8 mouse cellular contexts compared by ENCODE assay signal in genomic region chr14:24762468-24763274, GRCm38 (mm10).
DNase-seq lines count a peak whose midpoint lies in the region; ATAC-seq and TF ChIP-seq lines count a peak whose summit lies in the region.

No protein-coding gene starts in this region.

- H3K4me1 ChIP-seq in embryonic facial prominence, embryonic 10.5 days = peaks cover 36% of the 10 kb centered on the region
- H3K4me1 ChIP-seq in intestine, embryonic 14.5 days (replicated peaks; ENCODE audit: control insufficient read depth, insufficient read depth, low read length) = no peaks in the 10 kb centered on the region; the same call in 1 of the 2 replicates
- H3K4me1 ChIP-seq in neural tube, embryonic 12.5 days = peaks cover 46% of the 10 kb centered on the region
- no peaks in the 10 kb centered on the region; the same call in 1 of the 2 replicates for H3K4me1 ChIP-seq in cerebellum, adult 2 months (ENCODE audit: control insufficient read depth, insufficient read depth, low read length)

- TF ChIP-seq POLR2A in cerebellum, adult 2 months (IDR thresholded peaks at IDR 0.05; ENCODE audit: borderline replicate concordance, insufficient read depth, low read length) = no peak

- 13% methylated on average over 7 of the region's 7 CpGs for WGBS in embryonic facial prominence, embryonic 10.5 days
- WGBS in intestine, embryonic 14.5 days = 13% methylated on average over 7 of the region's 7 CpGs
- WGBS in neural tube, embryonic 12.5 days = 15% methylated on average over 7 of the region's 7 CpGs
- WGBS in cerebellum, adult 2 months = 73% methylated on average over 7 of the region's 7 CpGs

- DNase-seq in kidney, postnatal 4 days = peak; percentile 55 to 58
- DNase-seq in kidney, postnatal 14 days = no peak
- peak; percentile 52 for DNase-seq in embryonic facial prominence, embryonic 10.5 days (ENCODE audit: low spot score)
- peak; percentile 70 for DNase-seq in intestine, embryonic 14.5 days (ENCODE audit: low spot score)
- DNase-seq in ovary, postnatal 14 days (ENCODE audit: low spot score) = no peak
- no peak for DNase-seq in gastrocnemius, postnatal 10 days
- no peak for DNase-seq in cerebellum, adult 2 months

- H3K9ac ChIP-seq in intestine, embryonic 14.5 days (ENCODE audit: low read length) = no peak overlapping the region
- no peak overlapping the region for H3K9ac ChIP-seq in neural tube, embryonic 12.5 days

- no peak overlapping the region for H3K4me2 ChIP-seq in intestine, embryonic 14.5 days (ENCODE audit: low read length)
- no peak overlapping the region for H3K4me2 ChIP-seq in neural tube, embryonic 12.5 days (replicated peaks)

- no peaks in the 10 kb centered on the region for H3K27me3 ChIP-seq in embryonic facial prominence, embryonic 10.5 days (replicated peaks; ENCODE audit: low read depth, poor library complexity, severe bottlenecking)
- H3K27me3 ChIP-seq in intestine, embryonic 14.5 days (replicated peaks; ENCODE audit: control insufficient read depth, insufficient read depth, low read length) = no peaks in the 10 kb centered on the region
- no peaks in the 10 kb centered on the region for H3K27me3 ChIP-seq in neural tube, embryonic 12.5 days (replicated peaks)
- H3K27me3 ChIP-seq in cerebellum, adult 2 months (ENCODE audit: control insufficient read depth, insufficient read depth, low read length) = no peaks in the 10 kb centered on the region

- H3K27ac ChIP-seq in embryonic facial prominence, embryonic 10.5 days (replicated peaks) = peak overlapping the region; percentile 16; the same call in 1 of the 2 replicates
- H3K27ac ChIP-seq in intestine, embryonic 14.5 days (ENCODE audit: low read depth) = no peak overlapping the region
- H3K27ac ChIP-seq in neural tube, embryonic 12.5 days = peak overlapping the region; percentile 78
- H3K27ac ChIP-seq in cerebellum, adult 2 months (ENCODE audit: insufficient read depth, low read length) = no peak overlapping the region

- ATAC-seq in intestine, embryonic 14.5 days (replicated peaks; ENCODE audit: low FRiP score, low TSS enrichment, low read depth) = peak; percentile 48; the same call in 1 of the 2 replicates
- ATAC-seq in neural tube, embryonic 12.5 days (ENCODE audit: low FRiP score, low read depth) = peak; percentile 84

- no peaks in the 10 kb centered on the region for H3K9me3 ChIP-seq in embryonic facial prominence, embryonic 10.5 days
- no peaks in the 10 kb centered on the region for H3K9me3 ChIP-seq in intestine, embryonic 14.5 days (ENCODE audit: control insufficient read depth, low read length)
- H3K9me3 ChIP-seq in neural tube, embryonic 12.5 days = no peaks in the 10 kb centered on the region

- no peaks in the 10 kb centered on the region for H3K36me3 ChIP-seq in embryonic facial prominence, embryonic 10.5 days (replicated peaks)
- no peaks in the 10 kb centered on the region for H3K36me3 ChIP-seq in intestine, embryonic 14.5 days (ENCODE audit: control insufficient read depth, insufficient read depth, low read length)
- no peaks in the 10 kb centered on the region for H3K36me3 ChIP-seq in neural tube, embryonic 12.5 days

- no peak for TF ChIP-seq CTCF in cerebellum, adult 2 months (IDR thresholded peaks at IDR 0.05; ENCODE audit: borderline replicate concordance, insufficient read depth, low read depth, low read length)

- no peak overlapping the region for H3K4me3 ChIP-seq in embryonic facial prominence, embryonic 10.5 days
- no peak overlapping the region for H3K4me3 ChIP-seq in intestine, embryonic 14.5 days (ENCODE audit: low read depth, low read length)
- H3K4me3 ChIP-seq in neural tube, embryonic 12.5 days = no peak overlapping the region
- H3K4me3 ChIP-seq in cerebellum, adult 2 months (replicated peaks; ENCODE audit: insufficient read depth, low read depth, low read length) = no peak overlapping the region

Comparison
In these comparisons a context has a peak if more than half of its experiments do, and no peak if none do; other contexts are left out.
1. DNase-seq: peak in kidney, postnatal 4 days (2 of 2), embryonic facial prominence, embryonic 10.5 days (single experiment) and intestine, embryonic 14.5 days (single experiment); none in kidney, postnatal 14 days (single experiment), ovary, postnatal 14 days (single experiment), gastrocnemius, postnatal 10 days (single experiment) and cerebellum, adult 2 months (0 of 2).
2. H3K27ac ChIP-seq: peak in embryonic facial prominence, embryonic 10.5 days (single experiment) and neural tube, embryonic 12.5 days (single experiment); none in intestine, embryonic 14.5 days (single experiment) and cerebellum, adult 2 months (single experiment).